Mouse (Mus musculus) mouse embryonic stem cell (cell line): ENCODE results near the gene Luzp1.

Experiments used
- in situ Hi-C, 2 experiments: fragments of 300-500 bp; cut with MboI; formaldehyde crosslinking; loops; 1 replicate in 1 of 2; 3 replicates in 1 of 2; pipeline ENCODE4 v1.14.3; 2019 to 2020; ENCODE audit warnings: low sequenced_read_pairs in 2 of 2, low pct_unique_long_range_greater_than_20kb in 1 of 2, mixed read lengths in 1 of 2; ENCODE audit not compliant: unreplicated experiment in 1 of 2

Luzp1 gene

DNA sequence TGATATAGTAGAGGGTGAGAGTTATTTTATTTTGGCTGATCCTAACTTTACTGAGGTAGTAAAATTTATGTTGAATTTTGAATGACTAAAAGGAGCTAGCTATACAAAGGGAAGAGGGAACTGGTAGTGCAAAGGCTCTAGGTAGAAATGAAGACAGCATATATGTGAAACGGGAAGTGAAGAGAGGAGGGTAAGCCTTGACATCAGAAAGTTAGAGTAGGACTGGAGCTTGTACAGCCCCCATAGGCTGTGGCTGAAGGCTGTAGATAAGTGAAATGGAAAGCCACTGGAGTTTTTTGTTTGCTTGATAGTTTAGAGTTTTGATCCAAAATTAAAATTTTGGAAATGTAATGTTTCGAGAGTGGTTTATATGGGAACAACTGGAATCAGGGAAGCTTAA, 49.0 kb downstream of the Luzp1 start:
- in situ Hi-C loops: no loop called here

- in situ Hi-C loops: no loop called here
Measured at GRCm38 (mm10) chr4:136519866-136520265, 50.3 kb downstream of the Luzp1 start.

- in situ Hi-C loops: no loop called here
Measured at GRCm38 (mm10) chr4:136521898-136522297, 52.3 kb downstream of the Luzp1 start.

DNA sequence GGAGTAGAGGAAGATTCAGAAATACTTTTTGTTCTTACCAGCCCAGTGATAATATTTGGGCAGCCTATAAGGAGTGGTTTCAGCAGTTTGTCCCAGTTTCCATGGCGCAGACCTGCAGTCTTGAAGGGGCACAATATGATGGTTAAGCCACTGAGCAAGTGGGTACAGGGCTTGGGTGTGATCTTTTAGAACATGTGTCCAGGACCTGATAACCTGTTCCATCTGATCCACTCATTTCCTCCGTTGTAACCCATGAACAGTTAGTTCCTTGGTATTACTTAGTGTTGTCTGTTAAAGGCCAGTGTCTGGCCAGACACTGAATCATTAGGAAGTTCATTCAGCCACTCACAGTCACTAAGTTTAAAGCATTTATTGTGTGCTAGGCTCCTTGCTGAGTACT, 54.7 kb downstream of the Luzp1 start:
- in situ Hi-C loops: no loop called here

- in situ Hi-C loops: no loop called here
Measured at GRCm38 (mm10) chr4:136526412-136526811, 56.9 kb downstream of the Luzp1 start.

- in situ Hi-C loops: no loop called here
Measured at GRCm38 (mm10) chr4:136545151-136545550, 75.6 kb downstream of the Luzp1 start.

DNA sequence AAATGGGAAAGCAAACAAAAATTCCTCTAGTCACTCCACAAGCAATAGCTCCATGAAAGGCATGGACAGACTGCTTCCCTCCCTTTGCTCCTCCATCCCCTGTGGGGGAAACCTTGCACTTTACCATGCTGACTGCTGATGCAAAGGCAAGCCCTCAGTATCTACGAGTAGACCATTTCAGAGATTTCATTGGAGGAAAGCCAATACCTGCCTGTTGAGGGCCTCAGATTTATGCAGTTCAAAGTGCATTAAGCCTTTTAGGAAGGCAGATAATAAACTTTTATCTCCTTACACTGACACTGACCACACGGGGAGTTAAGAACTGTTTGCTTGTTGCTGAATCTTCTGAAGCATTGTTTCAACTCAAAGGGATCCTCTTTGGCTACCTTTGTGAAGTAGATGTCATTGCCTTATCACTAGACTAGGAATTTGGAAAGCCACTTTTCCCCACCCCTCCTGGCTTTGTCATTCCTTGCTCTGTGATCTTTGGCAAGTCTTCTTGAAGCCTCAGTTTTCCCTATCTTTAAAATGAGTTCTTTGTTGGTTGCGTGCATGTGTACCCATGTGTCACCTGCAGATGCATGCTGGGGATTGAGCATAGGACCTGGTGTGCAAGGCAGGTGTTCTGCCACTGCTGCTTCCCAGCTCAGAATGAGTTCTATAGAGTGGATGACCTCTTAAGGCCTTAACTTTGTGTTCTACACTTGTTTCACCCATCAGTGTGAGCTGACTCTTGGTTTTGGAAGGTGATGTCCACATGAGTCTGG, 76.9 kb downstream of the Luzp1 start:
- in situ Hi-C loops: no loop called here

GRCm38 (mm10) chr4:136547721-136548120, 78.2 kb downstream of the Luzp1 start:
- in situ Hi-C loops: no loop called here

DNA sequence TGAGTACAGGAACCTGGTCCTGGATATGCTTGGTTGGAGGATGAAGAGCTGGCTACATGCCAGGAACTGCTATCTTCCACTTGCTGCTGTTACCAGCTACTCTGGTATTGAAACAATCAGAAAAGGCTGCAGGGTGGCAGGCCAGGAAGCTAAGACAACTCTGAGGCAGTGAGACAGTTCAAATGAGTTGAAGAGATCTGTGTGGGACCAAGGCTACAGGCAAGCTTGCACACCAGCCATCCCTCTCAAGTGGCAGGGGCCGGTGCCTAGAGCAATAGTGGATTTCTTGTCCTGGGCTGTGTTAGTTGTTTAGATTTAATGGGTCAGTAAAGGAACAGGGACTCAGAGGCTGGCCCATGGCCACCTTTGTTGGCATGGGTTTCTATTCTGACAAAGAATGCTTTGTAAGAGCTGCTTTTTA, 78.8 kb downstream of the Luzp1 start:
- in situ Hi-C loops: no loop called here

- in situ Hi-C loops: no loop called here
Measured at GRCm38 (mm10) chr4:136553108-136553507, 83.5 kb downstream of the Luzp1 start.

DNA sequence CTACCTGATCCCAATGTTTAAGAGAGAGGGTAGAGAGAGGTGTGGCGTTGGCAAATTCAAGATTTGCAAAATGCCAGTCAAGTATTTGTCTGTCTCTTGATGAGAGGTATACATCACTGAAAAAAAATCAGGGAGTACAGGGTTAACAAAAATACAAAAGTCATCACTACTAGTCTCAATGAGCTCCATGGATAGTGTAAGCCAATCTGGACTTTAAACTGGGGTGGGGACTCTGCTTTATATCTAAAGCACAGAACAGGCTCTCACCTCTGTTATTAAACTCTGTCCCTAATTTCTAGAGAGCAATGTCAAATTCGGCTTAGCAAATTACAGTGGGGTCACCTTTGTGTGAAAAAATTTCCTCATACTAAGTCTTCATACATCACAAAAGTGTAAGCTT, 88.1 kb downstream of the Luzp1 start:
- in situ Hi-C loops: no loop called here

DNA sequence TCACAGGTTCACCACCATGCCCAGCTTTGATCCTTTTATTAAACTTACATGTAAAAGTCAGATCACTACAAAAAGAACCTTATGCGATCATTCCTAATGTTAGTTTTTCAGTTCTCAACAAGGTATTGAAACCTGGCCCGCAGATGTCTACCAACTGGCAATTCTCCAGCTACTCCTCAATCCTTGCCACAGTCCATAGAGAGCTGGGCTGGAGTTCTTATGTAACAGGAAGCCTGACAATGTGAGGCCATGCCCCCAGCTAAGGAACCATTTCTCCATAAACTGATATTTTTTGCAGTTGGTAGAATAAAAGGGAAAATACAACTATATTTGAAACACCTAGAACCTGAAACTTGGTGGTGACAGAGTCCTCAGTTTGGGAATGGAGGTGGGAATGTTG, 90.1 kb downstream of the Luzp1 start:
- in situ Hi-C loops: no loop called here

- in situ Hi-C loops: no loop called here
Measured at GRCm38 (mm10) chr4:136560270-136560991, 90.9 kb downstream of the Luzp1 start.

- in situ Hi-C loops: no loop called here
Measured at GRCm38 (mm10) chr4:136562755-136563154, 93.2 kb downstream of the Luzp1 start.

- in situ Hi-C loops: no loop called here
Measured at GRCm38 (mm10) chr4:136568629-136569028, 99.1 kb downstream of the Luzp1 start.

DNA sequence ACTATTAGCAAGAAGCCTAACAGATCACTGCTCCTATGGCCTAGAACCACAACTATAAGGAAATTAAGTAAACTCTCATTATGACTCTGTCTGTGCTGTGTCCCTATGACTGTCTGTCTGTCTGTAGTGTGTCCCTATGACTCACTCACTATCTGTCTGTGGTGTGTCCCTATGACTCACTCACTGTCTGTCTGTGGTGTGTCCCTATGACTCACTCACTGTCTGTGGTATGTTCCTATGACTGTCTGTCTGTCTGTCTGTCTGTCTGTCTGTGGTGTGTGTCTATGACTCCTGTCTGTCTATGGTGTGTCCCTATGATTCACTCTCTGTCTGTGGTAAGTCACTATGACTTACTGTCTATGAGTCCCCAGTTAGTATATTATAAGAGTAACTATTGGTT, 100.4 kb downstream of the Luzp1 start:
- in situ Hi-C loops: no loop called here

- in situ Hi-C loops: no loop called here
Measured at GRCm38 (mm10) chr4:136581885-136582284, 112.3 kb downstream of the Luzp1 start.

DNA sequence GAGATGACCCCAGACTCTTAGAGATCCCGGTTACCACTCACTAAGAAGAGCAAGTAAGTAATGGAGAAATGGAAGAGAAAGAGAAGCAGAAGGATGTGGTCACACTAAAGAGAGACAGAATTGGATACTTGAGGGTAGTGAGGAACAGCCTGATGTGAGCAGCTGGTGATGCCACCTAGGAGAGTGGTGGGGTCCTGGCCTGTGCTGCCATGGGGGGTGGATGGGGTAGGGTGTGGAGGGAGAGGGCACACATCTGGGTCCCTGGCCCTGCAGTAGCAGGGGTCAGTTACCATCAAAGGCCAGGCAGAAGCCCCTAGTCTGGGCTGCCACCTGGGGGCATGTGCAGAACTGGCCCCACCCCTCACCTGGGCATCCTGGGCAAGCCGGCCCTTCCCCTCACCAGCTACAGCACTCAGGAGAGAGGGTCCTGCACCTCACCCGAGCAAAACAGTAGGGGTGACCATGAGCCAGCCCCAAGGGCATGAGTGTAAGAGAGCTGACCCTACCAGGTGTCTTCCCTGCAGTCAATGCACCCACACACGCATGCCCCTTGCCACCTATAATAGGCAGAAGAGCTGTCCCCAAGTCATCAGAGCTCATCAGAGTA, 117.8 kb downstream of the Luzp1 start:
- in situ Hi-C loops: no loop called here

GRCm38 (mm10) chr4:136588003-136588402, 118.4 kb downstream of the Luzp1 start:
- in situ Hi-C loops: no loop called here

GRCm38 (mm10) chr4:136592111-136592510, 122.5 kb downstream of the Luzp1 start:
- in situ Hi-C loops: no loop called here
